Mouse (Mus musculus) CH12.LX (cell line): Measurements from ENCODE around the gene Ctrb1. TPM values are rescaled to one million over a fixed set of nuclear protein-coding genes. Genes with fewer than 3 reads are reported as not detected.

Experiments used
- DNase-seq: peaks from one replicate; pipeline ENCODE4 v3.0.0-alpha.2; 2013; ENCODE audit errors: extremely low read depth
- H3K27ac ChIP-seq: 2 replicates; pipeline ENCODE4 v1.5.1; 2012; ENCODE audit warnings: low read depth, mild to moderate bottlenecking, control low read depth, moderate library complexity; ENCODE audit not compliant: insufficient read depth
- H3K27me3 ChIP-seq: replicated peaks from 2 replicates; pipeline ENCODE3; 2012; ENCODE audit warnings: inconsistent platforms
- H3K36me3 ChIP-seq, 2 experiments: replicated peaks in 1 of 2; 2 replicates each; pipeline versions ENCODE3 to v1.6.1; 2012; ENCODE audit warnings: inconsistent platforms in 1 of 2, low read length in 1 of 2, mild to moderate bottlenecking in 1 of 2, mixed read lengths in 1 of 2, moderate library complexity in 1 of 2; ENCODE audit not compliant: control insufficient read depth in 1 of 2, insufficient read depth in 1 of 2
- H3K4me1 ChIP-seq, 2 experiments: 2 replicates each; pipeline ENCODE4 v1.6.1; 2012; ENCODE audit warnings: inconsistent platforms in 1 of 2, moderate library complexity in 1 of 2; ENCODE audit not compliant: insufficient read depth in 2 of 2, control insufficient read depth in 1 of 2
- H3K4me2 ChIP-seq: 2 replicates; pipeline ENCODE4 v1.6.1; 2012; ENCODE audit warnings: low read depth, mild to moderate bottlenecking, control low read depth; ENCODE audit not compliant: poor library complexity, insufficient read depth, severe bottlenecking
- H3K4me3 ChIP-seq, 3 experiments: fragments of 150-350 bp in 1 of 3; sonication (generic) in 1 of 3; replicated peaks in 1 of 3; 2 replicates each; pipeline versions ENCODE3 to v1.5.1; 2011 to 2012; ENCODE audit warnings: low read depth in 2 of 3, low read length in 2 of 3, mild to moderate bottlenecking in 2 of 3, moderate library complexity in 2 of 3, control low read depth in 1 of 3, improper control_type of control experiment in 1 of 3, inconsistent platforms in 1 of 3, mixed read lengths in 1 of 3; ENCODE audit not compliant: poor library complexity in 1 of 3
- H3K79me2 ChIP-seq: replicated peaks from 2 replicates; pipeline ENCODE4 v1.6.1; 2012; ENCODE audit warnings: mild to moderate bottlenecking, moderate library complexity; ENCODE audit not compliant: control insufficient read depth, poor library complexity, insufficient read depth, severe bottlenecking; ENCODE audit errors: extremely low read depth
- H3K9ac ChIP-seq: 2 replicates; pipeline ENCODE4 v1.6.1; 2012; ENCODE audit warnings: low read depth, mild to moderate bottlenecking, control low read depth, moderate library complexity; ENCODE audit not compliant: insufficient read depth
- H3K9me3 ChIP-seq: replicated peaks from 2 replicates; pipeline ENCODE3; 2012; ENCODE audit warnings: low read length, inconsistent platforms, mixed read lengths
- CHD1 ChIP-seq: IDR thresholded peaks from 2 replicates; pipeline ENCODE4 v1.6.1; 2012; ENCODE audit warnings: low read depth, low read length, improper control_type of control experiment, inconsistent platforms
- CTCF ChIP-seq, 2 experiments: IDR thresholded peaks in 1 of 2; conservative IDR thresholded peaks in 1 of 2; 2 replicates each; pipeline ENCODE4 v1.5.1; 2011 to 2012; ENCODE audit warnings: low read depth in 2 of 2, low read length in 2 of 2, improper control_type of control experiment in 1 of 2, inconsistent platforms in 1 of 2, mild to moderate bottlenecking in 1 of 2, moderate library complexity in 1 of 2
- ELF1 ChIP-seq: IDR thresholded peaks from 2 replicates; pipeline ENCODE4 v1.6.1; 2014; ENCODE audit warnings: low read depth, mild to moderate bottlenecking, inconsistent platforms, low read length, improper control_type of control experiment
- EP300 ChIP-seq: IDR thresholded peaks from 2 replicates; pipeline ENCODE4 v1.6.1; 2011; ENCODE audit warnings: low read length, improper control_type of control experiment
- JUN ChIP-seq: IDR thresholded peaks from 2 replicates; pipeline ENCODE4 v1.6.1; 2011; ENCODE audit warnings: low read depth, mild to moderate bottlenecking, low read length, improper control_type of control experiment, moderate library complexity; ENCODE audit not compliant: insufficient read depth
- KAT2A ChIP-seq: IDR thresholded peaks from 2 replicates; pipeline ENCODE4 v1.6.1; 2012; ENCODE audit warnings: low read length, improper control_type of control experiment, inconsistent platforms; ENCODE audit not compliant: insufficient replicate concordance
- MAX ChIP-seq: IDR thresholded peaks from 2 replicates; pipeline ENCODE4 v1.6.1; 2011; ENCODE audit warnings: low read length, improper control_type of control experiment
- MAZ ChIP-seq: IDR thresholded peaks from 2 replicates; pipeline ENCODE4 v1.6.1; 2012; ENCODE audit warnings: low read depth, mild to moderate bottlenecking, inconsistent platforms, low read length, improper control_type of control experiment, moderate library complexity
- MEF2A ChIP-seq: IDR thresholded peaks from 2 replicates; pipeline ENCODE4 v1.6.1; 2014; ENCODE audit warnings: low read depth, mild to moderate bottlenecking, inconsistent platforms, low read length, improper control_type of control experiment, borderline replicate concordance
- MYC ChIP-seq: IDR thresholded peaks from 2 replicates; pipeline ENCODE4 v1.6.1; 2011; ENCODE audit warnings: low read depth, mild to moderate bottlenecking, improper control_type of control experiment, low read length
- NELFE ChIP-seq: IDR thresholded peaks from 2 replicates; pipeline ENCODE4 v1.6.1; 2011; ENCODE audit warnings: low read depth, low read length, improper control_type of control experiment
- POLR2A ChIP-seq: IDR thresholded peaks from 2 replicates; pipeline ENCODE4 v1.6.1; 2011; ENCODE audit warnings: low read depth, mild to moderate bottlenecking, improper control_type of control experiment, low read length
- RAD21 ChIP-seq: IDR thresholded peaks from 2 replicates; pipeline ENCODE4 v1.6.1; 2011; ENCODE audit warnings: low read depth, mild to moderate bottlenecking, low read length, improper control_type of control experiment, moderate library complexity
- SMC3 ChIP-seq: IDR thresholded peaks from 2 replicates; pipeline ENCODE4 v1.6.1; 2011; ENCODE audit warnings: low read depth, low read length, improper control_type of control experiment
- ZC3H11A ChIP-seq: IDR thresholded peaks from 2 replicates; pipeline ENCODE4 v1.6.1; 2012; ENCODE audit warnings: low read depth, mild to moderate bottlenecking, inconsistent platforms, low read length, improper control_type of control experiment
- ZMIZ1 ChIP-seq: IDR thresholded peaks from 2 replicates; pipeline ENCODE4 v1.6.1; 2012; ENCODE audit warnings: low read depth, mild to moderate bottlenecking, inconsistent platforms, low read length, improper control_type of control experiment
- dilution Hi-C: fragments of 300-500 bp; cut with MboI; formaldehyde crosslinking; loops from 2 replicates; pipeline ENCODE4 v1.14.3; 2020; ENCODE audit warnings: low sequenced_read_pairs; ENCODE audit not compliant: extremely low pct_unique_long_range_greater_than_20kb, extremely low pct_ligation_motif_present
- in situ Hi-C: fragments of 300-500 bp; cut with MboI; formaldehyde crosslinking; loops from 3 replicates; pipeline ENCODE4 v1.14.3; 2019; ENCODE audit warnings: low sequenced_read_pairs, low pct_ligation_motif_present, low pct_unique_long_range_greater_than_20kb, mixed read lengths
- polyA plus RNA-seq: library from polyadenylated mRNA; unstranded; fragments of >175 nt; gene quantifications from 2 replicates; pipeline ENCODE4 v1.2.1, GENCODE M21; 2012; ENCODE audit warnings: low read depth; ENCODE audit not compliant: insufficient read length
- total RNA-seq, 2 experiments: library from RNA; depleted of rRNA; stranded (reverse); fragments of 300-350 nt in 1 of 2; fragments of >200 nt in 1 of 2; gene quantifications; 2 replicates each; pipeline ENCODE4 v1.2.3; 2012 to 2014

Ctrb1 gene
- total and polyA plus RNA-seq, 3 experiments: not detected

- H3K4me1 ChIP-seq: no peaks in the 10 kb centered on the region
- TF ChIP-seq KAT2A (no peak), RAD21 (no peak)
- no peak overlapping the region for H3K9ac ChIP-seq
- DNase-seq: no peak
- peaks cover 16% of the 10 kb centered on the region for H3K27me3 ChIP-seq
- no peaks in the 10 kb centered on the region for H3K79me2 ChIP-seq
- H3K4me3 ChIP-seq: no peak overlapping the region
- dilution Hi-C loops (no loop called here), in situ Hi-C loops (no loop called here)
- no peaks in the 10 kb centered on the region for H3K36me3 ChIP-seq
- no peak overlapping the region for H3K27ac ChIP-seq
- no peak overlapping the region for H3K4me2 ChIP-seq
- H3K9me3 ChIP-seq: peaks cover 2% of the 10 kb centered on the region
Measured at GRCm38 (mm10) chr8:111682521-111682920, 8.3 kb downstream of the Ctrb1 start.

DNA sequence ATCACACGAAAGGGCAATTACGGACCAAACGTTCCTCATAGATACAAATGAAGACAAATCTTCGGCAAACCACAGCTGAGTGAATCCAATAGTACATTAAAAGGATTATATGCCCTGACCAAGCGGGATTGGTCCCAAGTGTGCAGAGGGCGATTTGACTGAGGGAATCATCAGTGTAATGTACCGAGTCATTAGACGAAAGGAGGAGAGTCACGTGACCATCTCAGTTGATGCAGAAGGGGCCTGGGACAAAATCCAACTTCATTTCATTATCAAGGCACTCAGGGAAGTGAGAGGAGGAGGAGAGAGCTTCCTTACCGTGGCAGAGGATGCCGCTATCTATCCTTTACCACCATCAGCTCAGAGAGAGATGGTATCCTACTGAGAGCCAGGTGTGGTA is 9.7 kb downstream of the Ctrb1 start:
- Histone ChIP-seq H3K9ac (no peak overlapping the region), H3K4me2 (no peak overlapping the region), H3K4me1 (no peaks in the 10 kb centered on the region), H3K4me3 (no peak overlapping the region), H3K36me3 (no peaks in the 10 kb centered on the region), H3K27ac (no peak overlapping the region), H3K27me3 (peaks cover 10% of the 10 kb centered on the region), H3K9me3 (peaks cover 7% of the 10 kb centered on the region), H3K79me2 (no peaks in the 10 kb centered on the region)
- DNase-seq: no peak
- TF ChIP-seq JUN (no peak), POLR2A (no peak), MAX (no peak), MAZ (no peak), ZC3H11A (no peak), ZMIZ1 (no peak), MYC (no peak), MEF2A (no peak), CHD1 (no peak), EP300 (no peak), NELFE (no peak)
- in situ Hi-C loops (no loop called here), dilution Hi-C loops (no loop called here)

DNA sequence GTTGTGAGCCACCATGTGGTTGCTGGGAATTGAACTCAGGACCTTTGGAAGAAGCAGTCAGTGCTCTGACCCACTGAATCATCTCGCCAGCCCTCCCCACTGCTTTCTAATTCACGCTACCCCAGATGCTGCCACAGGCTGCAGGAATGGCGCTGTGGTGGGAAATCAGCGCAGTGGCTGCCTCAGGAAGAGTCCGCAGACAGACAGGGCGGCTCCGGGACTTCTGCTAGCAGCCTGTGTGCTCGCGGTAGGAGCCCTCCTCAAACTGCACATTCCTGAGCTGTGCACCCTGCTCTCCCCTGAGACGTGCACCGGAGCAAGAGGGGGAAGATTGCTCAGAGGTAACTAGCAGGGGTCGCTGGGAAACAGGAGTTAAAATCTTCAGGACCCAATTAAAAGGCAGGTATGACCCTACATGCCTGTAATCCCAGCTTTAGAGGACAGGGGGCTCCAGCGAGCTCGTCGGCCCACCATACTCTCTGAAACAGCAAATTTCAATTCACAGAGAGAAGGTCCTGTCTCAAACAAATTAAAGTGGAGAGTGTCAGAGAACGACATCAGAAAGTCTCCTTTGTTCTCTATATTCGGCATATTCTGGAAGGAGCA is 10.3 kb downstream of the Ctrb1 start:
- no peaks in the 10 kb centered on the region for H3K79me2 ChIP-seq
- H3K9me3 ChIP-seq: peaks cover 8% of the 10 kb centered on the region
- no peak overlapping the region for H3K9ac ChIP-seq
- H3K4me3 ChIP-seq: no peak overlapping the region
- no peak overlapping the region for H3K27ac ChIP-seq
- H3K27me3 ChIP-seq: peaks cover 10% of the 10 kb centered on the region
- TF ChIP-seq CTCF (conservative IDR thresholded peaks at IDR 0.05 in 1 of 2, IDR thresholded peaks at IDR 0.05 in 1 of 2; ENCODE audit: low read depth in 2 of 2, low read length in 2 of 2) (peak in 1 of 2 experiments; percentile 38; a peak in 2 of 4 replicates), SMC3 (0 out of 2 replicates have a peak, but pooled peaks have one; percentile 5), ELF1 (no peak), RAD21 (no peak)
- dilution Hi-C loops: no loop called here
- no peak for DNase-seq
- H3K36me3 ChIP-seq: no peaks in the 10 kb centered on the region
- in situ Hi-C loops: no loop called here
- no peak overlapping the region for H3K4me2 ChIP-seq
- H3K4me1 ChIP-seq: no peaks in the 10 kb centered on the region
